Mouse (Mus musculus): ENCODE results near the gene Olfm1.

Gene Olfm1

GRCm38 (mm10) chr2:28235129-28235528, 42.3 kb downstream of the Olfm1 start:
- peak; percentile 44 for DNase-seq (ENCODE audit: low read depth, low spot score)

GRCm38 (mm10) chr2:28236447-28236846, 43.7 kb downstream of the Olfm1 start:
- DNase-seq (ENCODE audit: low read depth, low spot score) = no peak

- peak; percentile 80 for DNase-seq (ENCODE audit: low read depth, low spot score)
Measured at GRCm38 (mm10) chr2:28239616-28240015, 46.8 kb downstream of the Olfm1 start.

- no peak for DNase-seq (ENCODE audit: low read depth, low spot score)
Measured at GRCm38 (mm10) chr2:28240920-28241319, 48.1 kb downstream of the Olfm1 start.

- no peak for DNase-seq (ENCODE audit: low read depth, low spot score)
Measured at GRCm38 (mm10) chr2:28241520-28242221, 48.9 kb downstream of the Olfm1 start.

- no peak for DNase-seq (ENCODE audit: low read depth, low spot score)
Measured at GRCm38 (mm10) chr2:28242222-28242543, 49.4 kb downstream of the Olfm1 start.

- peak; percentile 96 for DNase-seq (ENCODE audit: low read depth, low spot score)
Measured at GRCm38 (mm10) chr2:28244667-28245395, 52.0 kb downstream of the Olfm1 start.

GRCm38 (mm10) chr2:28246110-28246653, 53.4 kb downstream of the Olfm1 start:
- peak; percentile 48 for DNase-seq (ENCODE audit: low read depth, low spot score)

- peak; percentile 71 for DNase-seq (ENCODE audit: low read depth, low spot score)
Measured at GRCm38 (mm10) chr2:28247098-28247497, 54.3 kb downstream of the Olfm1 start.

- DNase-seq (ENCODE audit: low read depth, low spot score) = no peak
Measured at GRCm38 (mm10) chr2:28252554-28252953, 59.8 kb downstream of the Olfm1 start.

- DNase-seq (ENCODE audit: low read depth, low spot score) = peak; percentile 79
Measured at GRCm38 (mm10) chr2:28256029-28256428, 63.2 kb downstream of the Olfm1 start.

- DNase-seq (ENCODE audit: low read depth, low spot score) = peak; percentile 84
Measured at GRCm38 (mm10) chr2:28261438-28261837, 68.6 kb downstream of the Olfm1 start.

GRCm38 (mm10) chr2:28267776-28268275, 75.0 kb downstream of the Olfm1 start:
- DNase-seq (ENCODE audit: low read depth, low spot score) = no peak

- DNase-seq (ENCODE audit: low read depth, low spot score) = peak; percentile 74
Measured at GRCm38 (mm10) chr2:28270561-28270960, 77.8 kb downstream of the Olfm1 start.

GRCm38 (mm10) chr2:28272218-28272965, 79.6 kb downstream of the Olfm1 start:
- DNase-seq (ENCODE audit: low read depth, low spot score) = peak; percentile 88

GRCm38 (mm10) chr2:28274006-28274405, 81.2 kb downstream of the Olfm1 start:
- DNase-seq (ENCODE audit: low read depth, low spot score) = no peak

- no peak for DNase-seq (ENCODE audit: low read depth, low spot score)
Measured at GRCm38 (mm10) chr2:28275345-28275744, 82.6 kb downstream of the Olfm1 start.

- peak; percentile 85 for DNase-seq (ENCODE audit: low read depth, low spot score)
Measured at GRCm38 (mm10) chr2:28278150-28278549, 85.4 kb downstream of the Olfm1 start.

GRCm38 (mm10) chr2:28278853-28279252, 86.1 kb downstream of the Olfm1 start:
- DNase-seq (ENCODE audit: low read depth, low spot score) = no peak

Data from brain, adult 2 months (tissue).